Mouse (Mus musculus) ES-Bruce4 (cell line): ENCODE results near the gene Mettl25.

Source experiments
- CTCF ChIP-seq: IDR thresholded peaks from one replicate; pipeline ENCODE4 v1.8.1; 2011; ENCODE audit warnings: low read depth, low read length
- EP300 ChIP-seq: IDR thresholded peaks from 2 replicates; pipeline ENCODE4 v1.6.1; 2011; ENCODE audit warnings: low read depth, low read length; ENCODE audit not compliant: insufficient read depth
- POLR2A ChIP-seq: IDR thresholded peaks from one replicate; pipeline ENCODE4 v1.8.1; 2011; ENCODE audit warnings: low read length; ENCODE audit not compliant: insufficient read depth

DNA sequence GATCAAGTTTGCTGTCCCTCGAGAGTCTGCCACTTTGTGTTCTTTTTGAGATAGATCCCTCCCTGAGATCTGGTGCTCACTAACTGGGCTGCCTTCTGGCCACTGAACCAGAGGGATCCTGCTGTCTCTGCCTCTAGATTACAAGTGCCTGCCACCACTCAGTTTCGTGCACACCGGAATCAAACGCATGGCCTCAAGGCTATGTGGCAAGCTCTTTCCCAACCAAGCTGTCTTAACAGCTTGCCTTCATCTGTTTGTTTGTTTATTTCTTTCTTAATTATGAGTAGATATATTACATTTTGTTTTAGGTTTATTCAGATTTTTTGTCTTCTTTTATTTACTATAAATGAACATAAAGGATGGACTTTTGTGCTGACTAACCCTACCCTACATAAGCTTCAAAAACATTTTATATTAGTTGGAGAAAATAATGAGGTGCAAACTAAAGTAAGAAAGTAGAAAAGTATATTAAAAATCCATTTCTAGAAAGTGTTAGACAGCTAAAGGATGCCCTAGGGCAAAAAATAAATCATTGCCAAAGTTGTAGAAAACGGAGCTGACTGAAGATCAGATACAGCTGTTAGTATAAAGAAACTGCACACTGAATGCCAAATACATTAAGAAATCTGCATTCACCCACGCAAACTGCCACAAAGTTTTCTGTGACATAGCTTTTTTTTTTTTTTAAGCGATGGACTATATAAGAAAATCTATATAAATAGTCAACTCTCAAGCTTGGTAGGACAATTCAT lies 34.7 kb downstream of the Mettl25 start:
- TF ChIP-seq CTCF = no peak
- no peak for TF ChIP-seq POLR2A
- no peak for TF ChIP-seq EP300
